Mouse (Mus musculus) lung, embryonic 16.5 days (tissue): Measurements from ENCODE around the gene Olfr1499. TPM values are rescaled to one million over a fixed set of nuclear protein-coding genes. Genes with fewer than 3 reads are reported as not detected.
"Not testable (repeated sequence)": the region's sequence is repeated elsewhere in the genome, so short reads cannot be mapped to it uniquely, and the experiment has no call there.

ENCODE experiments used
- ATAC-seq: fragments of 200-750 bp; cut with Nextera tagmentation; 2 replicates; pipeline ENCODE4 v1.8.0; 2017; ENCODE audit warnings: low read depth, mild to moderate bottlenecking, moderate library complexity
- H3K27ac ChIP-seq: fragments of 300-500 bp; sonication (generic); 2 replicates; pipeline ENCODE4 v1.5.1; 2014; ENCODE audit warnings: mild to moderate bottlenecking, control low read depth, low read length
- H3K27me3 ChIP-seq: fragments of 300-500 bp; sonication (generic); 2 replicates; pipeline ENCODE4 v1.6.1; 2014; ENCODE audit warnings: low read depth, low read length, mixed read lengths; ENCODE audit not compliant: control insufficient read depth, insufficient read depth
- H3K36me3 ChIP-seq: fragments of 300-500 bp; sonication (generic); 2 replicates; pipeline ENCODE4 v1.6.1; 2014; ENCODE audit warnings: low read length; ENCODE audit not compliant: control insufficient read depth, insufficient read depth
- H3K4me1 ChIP-seq: fragments of 300-500 bp; sonication (generic); replicated peaks from 2 replicates; pipeline ENCODE4 v1.6.1; 2014; ENCODE audit warnings: low read length, mixed read lengths; ENCODE audit not compliant: control insufficient read depth, insufficient read depth
- H3K4me2 ChIP-seq: fragments of 300-500 bp; sonication (generic); 2 replicates; pipeline ENCODE4 v1.6.1; 2014; ENCODE audit warnings: low read depth, low read length, control low read depth
- H3K4me3 ChIP-seq: fragments of 300-500 bp; sonication (generic); 2 replicates; pipeline ENCODE4 v1.5.1; 2014; ENCODE audit warnings: mild to moderate bottlenecking, low read length, control low read depth
- H3K9ac ChIP-seq: fragments of 300-500 bp; sonication (generic); 2 replicates; pipeline ENCODE4 v1.6.1; 2014; ENCODE audit warnings: low read length, control low read depth
- H3K9me3 ChIP-seq: fragments of 300-500 bp; sonication (generic); 2 replicates; pipeline ENCODE4 v1.6.1; 2016; ENCODE audit warnings: low read length; ENCODE audit not compliant: control insufficient read depth
- WGBS: fragments of 180-500 bp; shearing (Covaris S2); extraction: QIAGEN DNeasy Blood & Tissue Kit; methylation state at CpG from one replicate; pipeline ENCODE4 v1.1.7; 2014; 5-methylcytosine and 5-hydroxymethylcytosine counted together
- polyA plus RNA-seq: library from polyadenylated mRNA; unstranded; fragments of >200 nt; fragmentation: Nextera tagmentation; extraction: Ambion mirVana; gene quantifications from 2 replicates; pipeline ENCODE4 v1.2.1, GENCODE M21; 2015

Gene Olfr1499
- polyA plus RNA-seq = not detected in 2 replicates

GRCm38 (mm10) chr19:13819347-13819746 is at the start of gene Olfr1499:
Gene Olfr1499 (minus strand): TSS chr19:13819447.
- H3K4me3 ChIP-seq = no peak within 1 kb of the TSS
- no peak within 1 kb of the TSS for H3K9ac ChIP-seq
- H3K4me2 ChIP-seq = no peak within 1 kb of the TSS
- H3K4me1 ChIP-seq = no peaks in the 10 kb centered on the region
- H3K36me3 ChIP-seq = no peaks in the 10 kb centered on the region
- no peaks in the 10 kb centered on the region for H3K9me3 ChIP-seq
- ATAC-seq = no peak
- H3K27ac ChIP-seq = no peak within 1 kb of the TSS
- H3K27me3 ChIP-seq = no peaks in the 10 kb centered on the region

GRCm38 (mm10) chr19:13861495-13861894 is 42.2 kb upstream of the Olfr1499 start, which contains the start of gene Olfr1502:
Gene Olfr1502 (plus strand): TSS chr19:13861795.
- no peak within 1 kb of the TSS for H3K9ac ChIP-seq
- no peak for ATAC-seq
- H3K4me1 ChIP-seq = no peaks in the 10 kb centered on the region
- H3K27ac ChIP-seq = no peak within 1 kb of the TSS
- no peak within 1 kb of the TSS for H3K4me3 ChIP-seq
- H3K9me3 ChIP-seq = no peaks in the 10 kb centered on the region
- 77% methylated on average over 1 of the region's 1 CpGs for WGBS
- no peaks in the 10 kb centered on the region for H3K36me3 ChIP-seq
- H3K27me3 ChIP-seq = no peaks in the 10 kb centered on the region
- H3K4me2 ChIP-seq = no peak within 1 kb of the TSS

- not testable (repeated sequence) for H3K9ac ChIP-seq, H3K9me3 ChIP-seq, H3K27ac ChIP-seq, ATAC-seq, H3K27me3 ChIP-seq, H3K36me3 ChIP-seq, H3K4me3 ChIP-seq, H3K4me2 ChIP-seq, H3K4me1 ChIP-seq
Measured at GRCm38 (mm10) chr19:13850592-13850991, 31.3 kb upstream of the Olfr1499 start, which contains the start of gene Olfr1501. Gene Olfr1501 (minus strand): TSS chr19:13850692.

- Histone ChIP-seq H3K4me3 (no peak within 1 kb of the TSS), H3K4me1 (no peaks in the 10 kb centered on the region), H3K27ac (no peak within 1 kb of the TSS), H3K27me3 (no peaks in the 10 kb centered on the region), H3K9ac (no peak within 1 kb of the TSS), H3K9me3 (no peaks in the 10 kb centered on the region), H3K36me3 (no peaks in the 10 kb centered on the region), H3K4me2 (no peak within 1 kb of the TSS)
- no peak for ATAC-seq
Measured at GRCm38 (mm10) chr19:13830388-13830787, 11.1 kb upstream of the Olfr1499 start, which contains the start of gene Olfr1500. Gene Olfr1500 (minus strand): TSS chr19:13830488.

GRCm38 (mm10) chr19:13828447-13828846 is 9.2 kb upstream of the Olfr1499 start:
- 74% methylated on average over 3 of the region's 3 CpGs for WGBS
- Histone ChIP-seq H3K27ac (no peak overlapping the region), H3K4me3 (no peak overlapping the region), H3K4me1 (no peaks in the 10 kb centered on the region), H3K9ac (no peak overlapping the region), H3K36me3 (no peaks in the 10 kb centered on the region), H3K27me3 (no peaks in the 10 kb centered on the region), H3K4me2 (no peak overlapping the region), H3K9me3 (no peaks in the 10 kb centered on the region)
- ATAC-seq = no peak

- ATAC-seq = no peak
- WGBS = 48% methylated on average over 5 of the region's 5 CpGs
- Histone ChIP-seq H3K4me2 (no peak overlapping the region), H3K27me3 (no peaks in the 10 kb centered on the region), H3K9ac (no peak overlapping the region), H3K4me3 (no peak overlapping the region), H3K27ac (no peak overlapping the region), H3K36me3 (no peaks in the 10 kb centered on the region), H3K4me1 (no peaks in the 10 kb centered on the region), H3K9me3 (no peaks in the 10 kb centered on the region)
Measured at GRCm38 (mm10) chr19:13820847-13821246, 1.6 kb upstream of the Olfr1499 start.

GRCm38 (mm10) chr19:13818827-13819226 is 420 bp downstream of the Olfr1499 start:
- H3K4me3 ChIP-seq = no peak overlapping the region
- no peak overlapping the region for H3K4me2 ChIP-seq
- ATAC-seq = no peak
- no peaks in the 10 kb centered on the region for H3K4me1 ChIP-seq
- H3K27me3 ChIP-seq = no peaks in the 10 kb centered on the region
- H3K9ac ChIP-seq = no peak overlapping the region
- H3K36me3 ChIP-seq = no peaks in the 10 kb centered on the region
- WGBS = 27% methylated on average over 5 of the region's 5 CpGs
- H3K27ac ChIP-seq = no peak overlapping the region
- no peaks in the 10 kb centered on the region for H3K9me3 ChIP-seq

GRCm38 (mm10) chr19:13812823-13813222 is 6.4 kb downstream of the Olfr1499 start:
- H3K4me1 ChIP-seq = no peaks in the 10 kb centered on the region
- no peak overlapping the region for H3K4me2 ChIP-seq
- no peak overlapping the region for H3K27ac ChIP-seq
- H3K27me3 ChIP-seq = no peaks in the 10 kb centered on the region
- no peaks in the 10 kb centered on the region for H3K36me3 ChIP-seq
- WGBS = 63% methylated on average over 2 of the region's 2 CpGs
- no peaks in the 10 kb centered on the region for H3K9me3 ChIP-seq
- H3K9ac ChIP-seq = no peak overlapping the region
- no peak overlapping the region for H3K4me3 ChIP-seq
- ATAC-seq = no peak

- H3K36me3 ChIP-seq, H3K27ac ChIP-seq, H3K9me3 ChIP-seq, H3K4me2 ChIP-seq, H3K4me3 ChIP-seq, H3K27me3 ChIP-seq, ATAC-seq, H3K4me1 ChIP-seq, H3K9ac ChIP-seq: not testable (repeated sequence)
- 36% methylated on average over 1 of the region's 1 CpGs for WGBS
Measured at GRCm38 (mm10) chr19:13805486-13805885, 13.8 kb downstream of the Olfr1499 start.

GRCm38 (mm10) chr19:13798102-13798501 is 21.1 kb downstream of the Olfr1499 start, which contains the start of gene Olfr1497:
Gene Olfr1497 (minus strand): TSS chr19:13798202.
- no peak within 1 kb of the TSS for H3K9ac ChIP-seq
- H3K4me2 ChIP-seq = no peak within 1 kb of the TSS
- H3K9me3 ChIP-seq = no peaks in the 10 kb centered on the region
- H3K4me1 ChIP-seq = no peaks in the 10 kb centered on the region
- no peaks in the 10 kb centered on the region for H3K27me3 ChIP-seq
- no peak within 1 kb of the TSS for H3K4me3 ChIP-seq
- no peak within 1 kb of the TSS for H3K27ac ChIP-seq
- H3K36me3 ChIP-seq = no peaks in the 10 kb centered on the region
- ATAC-seq = no peak
